Mouse (Mus musculus) thymus, postnatal 0 days (tissue): ENCODE data around the gene Gm49776. TPM values are rescaled to one million over a fixed set of nuclear protein-coding genes. Genes with fewer than 3 reads are reported as not detected.
"Not testable (repeated sequence)": the region's sequence is repeated elsewhere in the genome, so short reads cannot be mapped to it uniquely, and the experiment has no call there.

Experiments
- DNase-seq: peaks from one replicate; pipeline ENCODE4 v3.0.0-alpha.2; 2015; ENCODE audit warnings: low spot score
- microRNA counts: library from miRNA; unstranded; fragments of <30 nt; microRNA quantifications from one replicate; lab custom pipeline; 2015
- microRNA-seq: library from miRNA; unstranded; fragments of <30 nt; microRNA quantifications from one replicate; pipeline ENCODE4, GENCODE M21; 2016; ENCODE audit warnings: borderline number of aligned reads
- polyA plus RNA-seq: library from polyadenylated mRNA; unstranded; fragments of >200 nt; fragmentation: Nextera tagmentation; extraction: Ambion mirVana; gene quantifications from 2 replicates; pipeline ENCODE4 v1.2.1, GENCODE M21; 2015

The Gm49776 gene
- polyA plus RNA-seq, 1 experiment from 2014 or later = 6.3 TPM

- no peak for DNase-seq
Measured at GRCm38 (mm10) chr16:18203430-18204091, 54.6 kb downstream of the Gm49776 start.

- DNase-seq = no peak
Measured at GRCm38 (mm10) chr16:18202061-18202460, 56.1 kb downstream of the Gm49776 start.

- DNase-seq = no peak
Measured at GRCm38 (mm10) chr16:18201620-18202019, 56.5 kb downstream of the Gm49776 start.

- no peak for DNase-seq
Measured at GRCm38 (mm10) chr16:18200062-18200461, 58.1 kb downstream of the Gm49776 start.

- DNase-seq = no peak
Measured at GRCm38 (mm10) chr16:18198365-18199098, 59.6 kb downstream of the Gm49776 start.

GRCm38 (mm10) chr16:18197881-18198280 is 60.2 kb downstream of the Gm49776 start:
- DNase-seq = no peak

- DNase-seq = not testable (repeated sequence)
Measured at GRCm38 (mm10) chr16:18195561-18195960, 62.6 kb downstream of the Gm49776 start.

MicroRNAs within 50 kb of the gene (microRNA counts, 519-probe panel; counts per million panel counts)
- microRNA mmu-miR-1306 (lab: Ali Mortazavi, UCI) = 473 counts per million, percentile 71 among the panel's probes with 10 or more counts

Small RNA genes within 50 kb of the gene (microRNA-seq; reads per million reads assigned to microRNA genes)
- not detected for gene Gm24572
- 295 reads per million, percentile 59 among the genes with 10 or more reads in this experiment for gene Mir1306

Other genes with a start within 250 kb of the Gm49776 start
- 125 and 128 TPM in 2 replicates for gene Dgcr6, start 205.5 kb downstream of the Gm49776 start, polyA plus RNA-seq
- 29.2 and 29.5 TPM in 2 replicates for gene Prodh, start 168.1 kb downstream of the Gm49776 start, polyA plus RNA-seq
- 0.31 and 0.68 TPM in 2 replicates for gene Rtn4r, start 130.7 kb downstream of the Gm49776 start, polyA plus RNA-seq
- 0.13 TPM in 1 of 2 replicates, not detected in the other for gene Ccdc188, start 40.4 kb downstream of the Gm49776 start, polyA plus RNA-seq
- gene Zdhhc8, start 23.2 kb downstream of the Gm49776 start, polyA plus RNA-seq = 25.2 and 27.1 TPM in 2 replicates
- gene Trmt2a, start 9.6 kb downstream of the Gm49776 start, polyA plus RNA-seq = 86.9 and 88.5 TPM in 2 replicates
- gene Ranbp1, start 9.6 kb downstream of the Gm49776 start, polyA plus RNA-seq = 582 and 637 TPM in 2 replicates
- 25.1 and 27.8 TPM in 2 replicates for gene Dgcr8, start 30.9 kb upstream of the Gm49776 start, polyA plus RNA-seq
- 37.1 and 41.2 TPM in 2 replicates for gene Tango2, start 89.8 kb upstream of the Gm49776 start, polyA plus RNA-seq
- 31.2 and 40.0 TPM in 2 replicates for gene Arvcf, start 89.9 kb upstream of the Gm49776 start, polyA plus RNA-seq
- gene Txnrd2, start 168.1 kb upstream of the Gm49776 start, polyA plus RNA-seq = 11.3 and 12.3 TPM in 2 replicates
- gene Comt, start 168.5 kb upstream of the Gm49776 start, polyA plus RNA-seq = 73.8 and 83.6 TPM in 2 replicates
- 34.2 and 35.2 TPM in 2 replicates for gene Gnb1l, start 240.4 kb upstream of the Gm49776 start, polyA plus RNA-seq
- 4.6 and 5.6 TPM in 2 replicates for gene Rtl10, start 240.6 kb upstream of the Gm49776 start, polyA plus RNA-seq